Mouse (Mus musculus) macrophage (primary cell): ENCODE data around the gene Ccdc103. TPM values are rescaled to one million over a fixed set of nuclear protein-coding genes. Genes with fewer than 3 reads are reported as not detected.
A peak's percentile ranks its signal among the peaks of the same experiment; 100 is the strongest.

Experiments used
- H3K27ac ChIP-seq: fragments of 350-480 bp; formaldehyde crosslinking; 2 replicates; pipeline ENCODE4 v1.9.0; 2021
- H3K36me3 ChIP-seq: fragments of 350-480 bp; formaldehyde crosslinking; 2 replicates; pipeline ENCODE4 v1.9.0; 2021; ENCODE audit errors: inconsistent target
- H3K4me3 ChIP-seq: fragments of 350-480 bp; formaldehyde crosslinking; 2 replicates; pipeline ENCODE4 v1.9.0; 2021; ENCODE audit errors: inconsistent target
- H3K79me2 ChIP-seq: fragments of 350-480 bp; formaldehyde crosslinking; 2 replicates; pipeline ENCODE4 v1.9.0; 2021; ENCODE audit errors: inconsistent target
- WGBS: methylation state at CpG from one replicate; pipeline ENCODE4 v1.1.7; 2026; ENCODE audit warnings: inconsistent platforms; ENCODE audit not compliant: missing documents; 5-methylcytosine and 5-hydroxymethylcytosine counted together
- polyA plus RNA-seq: library from polyadenylated mRNA; stranded (reverse); fragments of 250-400 nt; gene quantifications from 3 replicates; pipeline ENCODE4 v1.2.4, GENCODE M21; 2018; ENCODE audit warnings: inconsistent platforms

The Ccdc103 gene
- polyA plus RNA-seq, 1 experiment from 2014 or later: not detected

DNA sequence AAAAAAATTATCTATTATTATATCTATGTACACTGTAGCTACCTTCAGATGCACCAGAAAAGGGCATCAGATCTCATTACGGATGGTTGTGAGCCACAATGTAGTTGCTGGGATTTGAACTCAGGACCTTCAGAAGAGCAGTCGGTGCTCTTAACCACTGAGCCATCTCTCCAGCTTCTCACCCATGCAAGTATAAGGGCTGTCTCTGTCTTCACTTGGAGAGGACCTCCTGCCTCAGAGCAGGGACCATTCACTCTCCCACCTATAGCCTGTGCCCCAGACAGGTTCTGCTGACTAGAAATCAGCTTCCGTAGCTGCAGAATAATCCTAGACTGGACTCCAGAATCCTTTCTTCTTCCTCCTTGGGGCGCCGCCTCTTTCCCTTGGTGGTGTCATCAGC, 21.1 kb downstream of the Ccdc103 start:
- Histone ChIP-seq H3K36me3 (no peaks in the 10 kb centered on the region), H3K79me2 (no peaks in the 10 kb centered on the region), H3K27ac (no peak overlapping the region), H3K4me3 (no peak overlapping the region)
- WGBS: 88% methylated on average over 5 of the region's 5 CpGs

- 92% methylated on average over 7 of the region's 7 CpGs for WGBS
- 0 out of 2 replicates have a peak, but pooled peaks cover 5% of the 10 kb centered on the region for H3K36me3 ChIP-seq
Measured at GRCm38 (mm10) chr11:102903654-102904053, 22.6 kb downstream of the Ccdc103 start.

GRCm38 (mm10) chr11:102911376-102911775, 30.4 kb downstream of the Ccdc103 start:
- WGBS: 93% methylated on average over 6 of the region's 7 CpGs
- 0 out of 2 replicates have a peak, but pooled peaks cover 5% of the 10 kb centered on the region for H3K36me3 ChIP-seq
- H3K79me2 ChIP-seq: peaks cover 10% of the 10 kb centered on the region; the same call in 1 of the 2 replicates

More at GRCm38 (mm10) chr11:102903654-102904053, 22.6 kb downstream of the Ccdc103 start:
- Histone ChIP-seq H3K27ac (no peak overlapping the region), H3K79me2 (no peaks in the 10 kb centered on the region), H3K4me3 (no peak overlapping the region)

DNA sequence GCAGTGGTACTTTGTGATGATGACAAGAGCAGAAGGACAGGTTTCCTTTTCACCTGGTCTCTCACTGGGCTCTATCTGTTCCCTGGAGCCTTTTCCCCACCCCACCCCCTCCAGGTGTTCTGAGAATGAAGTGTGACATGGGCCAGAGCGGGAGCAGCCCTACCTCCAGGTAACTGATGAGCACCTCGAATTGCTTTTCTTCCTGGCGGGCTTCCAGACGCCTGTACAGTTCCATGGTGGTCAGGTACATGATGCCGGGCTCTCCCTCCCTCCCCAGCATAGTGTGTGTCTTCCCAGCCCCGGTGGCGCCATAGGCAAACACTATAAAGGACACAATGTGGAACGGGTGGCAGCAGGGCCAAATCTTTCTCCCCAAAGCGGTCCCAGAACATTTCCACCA, 34.4 kb downstream of the Ccdc103 start:
- Histone ChIP-seq H3K27ac (no peak overlapping the region), H3K36me3 (no peaks in the 10 kb centered on the region), H3K79me2 (peaks cover 50% of the 10 kb centered on the region), H3K4me3 (no peak overlapping the region)
- WGBS: 97% methylated on average over 9 of the region's 9 CpGs

More at GRCm38 (mm10) chr11:102911376-102911775, 30.4 kb downstream of the Ccdc103 start:
- Histone ChIP-seq H3K27ac (no peak overlapping the region), H3K4me3 (no peak overlapping the region)

DNA sequence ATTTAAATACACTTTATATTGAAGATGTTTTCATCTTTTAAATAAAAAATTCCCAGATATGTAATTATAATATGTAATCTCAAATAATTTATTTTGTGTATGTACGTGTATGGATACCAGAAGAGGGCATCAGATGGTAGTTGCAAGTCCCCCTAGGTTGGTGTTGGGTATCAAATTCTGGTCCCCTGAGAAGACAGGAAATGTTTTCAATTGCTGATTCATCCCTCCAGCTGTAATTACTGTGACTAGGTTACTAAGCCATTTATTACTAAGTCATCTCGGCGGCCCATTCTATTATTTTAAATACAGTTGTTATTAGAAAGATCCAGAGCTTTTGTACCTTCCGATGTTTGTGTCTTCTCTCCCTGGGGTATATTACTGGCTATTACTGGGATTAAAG, 37.1 kb downstream of the Ccdc103 start:
- no peak overlapping the region for H3K4me3 ChIP-seq
- H3K27ac ChIP-seq: no peak overlapping the region
- H3K36me3 ChIP-seq: no peaks in the 10 kb centered on the region
- WGBS: 86% methylated on average over 4 of the region's 4 CpGs
- peaks cover 77% of the 10 kb centered on the region for H3K79me2 ChIP-seq

GRCm38 (mm10) chr11:102921491-102921890, 40.5 kb downstream of the Ccdc103 start:
- WGBS: 92% methylated on average over 6 of the region's 6 CpGs
- no peak overlapping the region for H3K4me3 ChIP-seq
- no peak overlapping the region for H3K27ac ChIP-seq
- no peaks in the 10 kb centered on the region for H3K36me3 ChIP-seq
- peaks cover 82% of the 10 kb centered on the region for H3K79me2 ChIP-seq

- H3K79me2 ChIP-seq: peaks cover 50% of the 10 kb centered on the region
- peak within 1 kb of the TSS; percentile 65 for H3K27ac ChIP-seq
- under 1% methylated on average over 62 of the region's 62 CpGs for WGBS
- no peaks in the 10 kb centered on the region for H3K36me3 ChIP-seq
- peak within 1 kb of the TSS; percentile 86 for H3K4me3 ChIP-seq
Measured at GRCm38 (mm10) chr11:102924557-102925350, 43.8 kb downstream of the Ccdc103 start, which contains the start of gene Kif18b. Gene Kif18b (minus strand): TSS chr11:102925124.

DNA sequence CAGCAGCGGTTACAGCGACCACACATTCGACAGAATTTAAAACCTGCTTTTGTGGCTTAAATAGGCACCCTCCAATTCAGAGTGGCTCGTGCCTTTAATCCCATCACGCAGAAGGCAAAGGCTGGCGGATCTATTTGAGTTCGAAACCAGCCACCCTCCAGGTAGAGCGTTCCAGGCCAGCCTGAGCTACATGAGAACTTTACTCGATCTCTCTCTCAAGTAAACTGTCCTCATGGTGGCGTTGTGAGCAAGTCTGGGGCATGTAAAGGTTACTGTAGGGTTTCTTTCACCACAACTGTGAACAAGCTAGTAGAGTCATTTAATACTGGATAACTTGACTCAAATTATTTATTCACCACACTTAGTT, 44.3 kb downstream of the Ccdc103 start:
- Histone ChIP-seq H3K27ac (peak overlapping the region; percentile 59), H3K79me2 (peaks cover 44% of the 10 kb centered on the region), H3K36me3 (no peaks in the 10 kb centered on the region), H3K4me3 (peak overlapping the region; percentile 86)
- WGBS: 3% methylated on average over 10 of the region's 10 CpGs

DNA sequence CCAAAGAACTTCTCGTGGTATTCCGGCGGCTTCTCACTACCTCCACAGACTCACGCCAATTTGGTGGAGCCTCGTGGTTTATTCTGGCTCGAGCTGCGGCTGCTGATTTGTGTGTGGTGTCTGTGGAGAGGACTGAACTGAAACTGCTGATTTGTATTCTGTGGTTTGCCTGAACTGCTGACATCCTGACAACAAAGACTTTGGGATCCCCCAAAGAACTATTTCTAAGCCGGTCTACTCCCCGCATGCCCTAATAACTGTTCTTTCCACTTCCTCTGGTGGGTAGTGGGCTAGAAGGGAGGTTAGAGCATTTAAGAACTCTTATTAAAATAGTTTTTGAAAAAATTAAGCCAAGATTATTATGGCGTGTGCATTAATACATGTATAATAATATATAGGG, 49.7 kb downstream of the Ccdc103 start:
- Histone ChIP-seq H3K4me3 (no peak overlapping the region), H3K79me2 (no peaks in the 10 kb centered on the region), H3K36me3 (no peaks in the 10 kb centered on the region), H3K27ac (no peak overlapping the region)
- WGBS: 42% methylated on average over 10 of the region's 10 CpGs

Other genes starting within 250 kb of the Ccdc103 start
- gene Meioc, start 217.5 kb upstream of the Ccdc103 start, polyA plus RNA-seq: not detected in 3 replicates
- gene Ccdc43, start 183.4 kb upstream of the Ccdc103 start, polyA plus RNA-seq: 19.1 to 24.1 TPM (median 22.5 TPM) in 3 replicates
- gene Adam11, start 119.8 kb upstream of the Ccdc103 start, polyA plus RNA-seq: 0.16 TPM in 1 of 3 replicates, not detected in the others
- gene Gjc1, start 61.5 kb upstream of the Ccdc103 start, polyA plus RNA-seq: 0.12 TPM in 1 of 3 replicates, not detected in the others
- gene Higd1b, start 45.4 kb upstream of the Ccdc103 start, polyA plus RNA-seq: not detected in 3 replicates
- 45.8 to 73.1 TPM (median 46.9 TPM) in 3 replicates for gene Eftud2, start 219 bp upstream of the Ccdc103 start, polyA plus RNA-seq
- not detected in 3 replicates for gene Fam187a, start 4.0 kb downstream of the Ccdc103 start, polyA plus RNA-seq
- gene Gfap, start 19.7 kb downstream of the Ccdc103 start, polyA plus RNA-seq: not detected in 3 replicates
- 0.15 to 2.5 TPM (median 2.2 TPM) in 3 replicates for gene Kif18b, start 43.9 kb downstream of the Ccdc103 start, polyA plus RNA-seq
- gene C1ql1, start 65.5 kb downstream of the Ccdc103 start, polyA plus RNA-seq: not detected in 3 replicates
- gene Nmt1, start 147.0 kb downstream of the Ccdc103 start, polyA plus RNA-seq: 58.0 to 93.5 TPM (median 59.5 TPM) in 3 replicates
- gene Dcakd, start 147.1 kb downstream of the Ccdc103 start, polyA plus RNA-seq: 24.3 to 27.5 TPM (median 26.4 TPM) in 3 replicates
- gene Plcd3, start 220.5 kb downstream of the Ccdc103 start, polyA plus RNA-seq: 0.07 to 0.21 TPM in 2 of 3 replicates, not detected in the other
- gene Acbd4, start 220.5 kb downstream of the Ccdc103 start, polyA plus RNA-seq: 8.8 to 14.0 TPM (median 10.0 TPM) in 3 replicates
- gene Hexim1, start 235.0 kb downstream of the Ccdc103 start, polyA plus RNA-seq: 18.5 to 31.2 TPM (median 23.4 TPM) in 3 replicates